31 mouse cellular contexts compared by ENCODE assay signal in the genomic region with DNA sequence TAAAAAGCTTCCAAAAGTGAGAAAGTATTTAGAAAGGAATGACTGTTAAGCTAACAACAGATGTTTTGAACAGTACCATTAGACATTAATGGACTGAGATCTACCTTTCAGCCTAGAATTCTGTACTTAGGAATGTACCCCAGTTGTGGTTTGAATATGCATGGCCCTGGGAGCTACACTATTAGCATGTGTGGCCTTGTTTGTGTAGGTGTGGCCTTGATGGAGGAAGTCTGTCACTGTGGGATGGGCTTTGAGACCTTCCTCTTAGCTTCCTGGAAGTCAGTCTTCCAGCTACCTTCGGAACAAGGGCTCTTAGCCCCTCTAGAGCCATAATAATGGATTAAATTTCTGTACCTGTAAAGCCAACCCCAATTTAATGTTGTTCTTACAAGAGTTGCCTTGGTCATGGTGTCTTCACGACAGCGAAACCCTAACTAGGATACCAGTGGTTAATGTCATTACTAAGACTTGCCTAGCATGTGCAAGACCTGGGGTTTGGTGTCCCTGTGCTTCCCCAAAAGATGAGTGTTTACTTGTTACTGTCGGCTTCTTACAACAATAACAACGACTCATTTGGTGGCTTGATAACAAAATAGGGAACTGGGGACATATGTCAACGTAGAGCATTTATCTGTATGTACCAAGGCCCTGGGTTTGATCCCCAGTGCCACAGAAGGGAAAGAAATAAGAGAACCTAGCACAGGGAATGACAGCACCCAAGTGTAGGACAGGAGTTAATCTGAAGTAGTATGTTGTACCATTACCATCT. TPM values are rescaled to one million over a fixed set of nuclear protein-coding genes. Genes with fewer than 3 reads are reported as not detected.
DNase-seq lines count a peak whose midpoint lies in the region; TF ChIP-seq lines count a peak whose summit lies in the region.
"Had no signal": no experiment of that assay in that cellular context is flagged by ENCODE, and none has a peak within 500 bp of the region (broad histone marks: within the 10 kb centered on the region; RNA-seq: fewer than 3 reads in every experiment).

No protein-coding gene starts in this region.

- no peak for TF ChIP-seq POLR2A in ES-Bruce4 (IDR thresholded peaks at IDR 0.05; ENCODE audit: insufficient read depth, low read length)

- H3K9me3 ChIP-seq in ES-Bruce4 (replicated peaks; ENCODE audit: control insufficient read depth, insufficient read depth, low read length, poor library complexity, severe bottlenecking), result no peaks in the 10 kb centered on the region
- H3K9me3 ChIP-seq: embryonic facial prominence, embryonic 13.5 days; forebrain, embryonic 12.5 days; heart, embryonic 10.5 days; hindbrain, embryonic 12.5 days had no signal

- no peak for TF ChIP-seq EP300 in ES-Bruce4 (IDR thresholded peaks at IDR 0.05; ENCODE audit: insufficient read depth, low read depth, low read length)

- no peak overlapping the region for H3K4me3 ChIP-seq in ES-Bruce4 (ENCODE audit: low read depth, low read length)
- no peak overlapping the region for H3K4me3 ChIP-seq in macrophage (ENCODE audit: inconsistent target)
- H3K4me3 ChIP-seq: embryonic facial prominence, embryonic 13.5 days; forebrain, embryonic 12.5 days; heart, embryonic 10.5 days; hindbrain, embryonic 12.5 days had no signal

- TF ChIP-seq CTCF in ES-Bruce4 (IDR thresholded peaks at IDR 0.05; ENCODE audit: low read depth, low read length), result no peak

- DNase-seq in 416B (ENCODE audit: low read depth) (peak; percentile 44), MEL-GATA-1-ER (ENCODE audit: extremely low read depth, low read depth) (peak; percentile 94)
- DNase-seq in embryo, embryonic 11 days, result no peak
- DNase-seq in left cerebral cortex, adult 9 months (ENCODE audit: low spot score in 2 of 2), result no peak
- DNase-seq in adrenal gland, adult 2 months, result no peak
- no peak for DNase-seq in kidney, adult 9 months
- DNase-seq: adrenal gland, postnatal 10 days; cerebellum, adult 11 months; cerebellum, adult 8-10 months; cerebellum, postnatal 14 days; gastrocnemius, postnatal 14 days; heart, postnatal 10 days; heart, postnatal 4 days; kidney, adult 11 months had no signal

- peaks cover 26% of the 10 kb centered on the region for H3K36me3 ChIP-seq in ES-Bruce4 (ENCODE audit: control insufficient read depth, insufficient read depth, low read length, poor library complexity, severe bottlenecking)
- peaks cover 50% of the 10 kb centered on the region; the same call in 1 of the 2 replicates for H3K36me3 ChIP-seq in macrophage (ENCODE audit: inconsistent target)

- H3K27ac ChIP-seq in ES-Bruce4 (ENCODE audit: insufficient read depth, low read length), result peak overlapping the region; percentile 63
- H3K27ac ChIP-seq in macrophage, result peak overlapping the region; percentile 84
- H3K27ac ChIP-seq: embryonic facial prominence, embryonic 13.5 days; forebrain, embryonic 12.5 days; heart, embryonic 10.5 days; hindbrain, embryonic 12.5 days; hindbrain, postnatal 0 days had no signal

- no peak overlapping the region for H3K9ac ChIP-seq in ES-Bruce4 (ENCODE audit: low read depth, poor library complexity, severe bottlenecking)
- H3K9ac ChIP-seq: embryonic facial prominence, embryonic 13.5 days; forebrain, embryonic 12.5 days; hindbrain, embryonic 12.5 days had no signal

- 74% methylated on average over 6 of the region's 6 CpGs for WGBS in macrophage (ENCODE audit: missing documents)

- H3K79me2 ChIP-seq in macrophage (ENCODE audit: inconsistent target), result peaks cover 77% of the 10 kb centered on the region

- no peaks in the 10 kb centered on the region for H3K27me3 ChIP-seq in ES-Bruce4 (ENCODE audit: control insufficient read depth, insufficient read depth, low read length, poor library complexity, severe bottlenecking)
- H3K27me3 ChIP-seq: embryonic facial prominence, embryonic 13.5 days; forebrain, embryonic 12.5 days; hindbrain, embryonic 12.5 days; Patski had no signal

- peaks cover 12% of the 10 kb centered on the region for H3K4me1 ChIP-seq in ES-Bruce4 (ENCODE audit: control insufficient read depth, insufficient read depth, low read length)
- H3K4me1 ChIP-seq: embryonic facial prominence, embryonic 13.5 days; forebrain, embryonic 12.5 days; heart, embryonic 10.5 days; hindbrain, embryonic 12.5 days had no signal

RNA-seq across cellular contexts. Expression of a gene that starts 21.2 kb away (rescaled TPM):
- polyA plus RNA-seq in ES-Bruce4 (2011; ENCODE audit: insufficient read depth, insufficient read length, low read depth, missing spikeins) (55.8 and 60.3 TPM in 2 replicates), macrophage (2018) (34.5 to 58.1 TPM (median 47.7 TPM) in 3 replicates)
- total RNA-seq in macrophage (2018; cell fraction: chromatin; rRNA removed), result 100 to 1,000 TPM in 8 of 26 experiments, 10 to 100 TPM in 18; 62.1 to 136 (median 89.0) TPM
- 10 to 100 TPM; 37.9 to 73.6 (median 48.1) TPM for total RNA-seq in macrophage (2018; cell fraction: cytosol; rRNA removed)
- 10 to 100 TPM; 33.7 to 65.5 (median 47.2) TPM for total RNA-seq in macrophage (2018; cell fraction: nucleus; rRNA removed)
- 10 to 100 TPM; 51.9 to 88.4 TPM for total RNA-seq in adrenal gland, adult 2 months (2021)
- polyA plus RNA-seq in adrenal gland, adult 2 months (2012; rRNA removed), result 43.6 and 61.8 TPM in 2 replicates

RNA-seq across cellular contexts. Expression of a gene that starts 31.8 kb away (rescaled TPM):
- 3.2 and 4.1 TPM in 2 replicates for polyA plus RNA-seq in ES-Bruce4 (2011; ENCODE audit: insufficient read depth, insufficient read length, low read depth, missing spikeins)
- total RNA-seq in macrophage (2018; cell fraction: chromatin; rRNA removed), result not detected
- total RNA-seq in macrophage (2018; cell fraction: cytosol; rRNA removed), result not detected
- 1 to 10 TPM in 1 of 26 experiments, not detected in 25; 1.2 TPM for total RNA-seq in macrophage (2018; cell fraction: nucleus; rRNA removed)
- not detected in 3 replicates for polyA plus RNA-seq in macrophage (2018)
- total RNA-seq in adrenal gland, adult 2 months (2021), result not detected
- polyA plus RNA-seq in adrenal gland, adult 2 months (2012; rRNA removed), result not detected in 2 replicates
- total RNA-seq: adrenal gland, postnatal 10 days; adrenal gland, postnatal 4 days; gastrocnemius, adult 18-20 months; gastrocnemius, postnatal 14 days; heart, postnatal 10 days; heart, postnatal 4 days; hindbrain, postnatal 0 days had no signal
- polyA plus RNA-seq: brain, embryonic 14.5 days; cortical plate, adult 2 months; embryonic facial prominence, embryonic 13.5 days; forebrain, embryonic 12.5 days; forebrain, embryonic 16.5 days; frontal cortex, adult 2 months; gonadal fat pad, adult 2 months; heart, embryonic 10.5 days; heart, embryonic 14.5 days; hindbrain, embryonic 12.5 days; hindbrain, postnatal 0 days; intestine, embryonic 14.5 days; Patski had no signal

RNA-seq across cellular contexts. Expression of a gene that starts 55.1 kb away (rescaled TPM):
- 9.7 and 11.5 TPM in 2 replicates for polyA plus RNA-seq in ES-Bruce4 (2011; ENCODE audit: insufficient read depth, insufficient read length, low read depth, missing spikeins)
- total RNA-seq in macrophage (2018; cell fraction: chromatin; rRNA removed), result 10 to 100 TPM in 3 of 26 experiments, 1 to 10 TPM in 23; 1.1 to 10.9 (median 3.7) TPM
- 10 to 100 TPM; 21.7 to 49.7 (median 31.6) TPM for total RNA-seq in macrophage (2018; cell fraction: cytosol; rRNA removed)
- 10 to 100 TPM in 25 of 26 experiments, 1 to 10 TPM in 1; 5.9 to 34.7 (median 25.5) TPM for total RNA-seq in macrophage (2018; cell fraction: nucleus; rRNA removed)
- 33.7 to 43.2 TPM (median 39.2 TPM) in 3 replicates for polyA plus RNA-seq in macrophage (2018)
- total RNA-seq in adrenal gland, adult 2 months (2021), result 100 to 1,000 TPM; 117 to 142 TPM
- polyA plus RNA-seq in adrenal gland, adult 2 months (2012; rRNA removed), result 69.8 and 78.4 TPM in 2 replicates

Comparison
In these comparisons a context has a peak if more than half of its experiments do, and no peak if none do; other contexts are left out.
1. DNase-seq: peak in 416B (single experiment) and MEL-GATA-1-ER (single experiment); none in embryo, embryonic 11 days (single experiment), left cerebral cortex, adult 9 months (0 of 2), adrenal gland, adult 2 months (single experiment) and kidney, adult 9 months (single experiment).